Mouse (Mus musculus) E14TG2a.4 (cell line): Measurements from ENCODE around the gene Srbd1.

Experiments
- H3K27me3 ChIP-seq: 2 replicates; pipeline ENCODE4 v1.6.1; 2014; ENCODE audit warnings: low read length, control low read depth; ENCODE audit not compliant: insufficient read depth
- H3K36me3 ChIP-seq: 2 replicates; pipeline ENCODE4 v1.6.1; 2014; ENCODE audit warnings: low read length, control low read depth; ENCODE audit not compliant: insufficient read depth
- H3K4me1 ChIP-seq: replicated peaks from 2 replicates; pipeline ENCODE4 v1.6.1; 2014; ENCODE audit warnings: low read depth, low read length, control low read depth
- H3K4me3 ChIP-seq: replicated peaks from 2 replicates; pipeline ENCODE4 v1.5.1; 2014; ENCODE audit warnings: mild to moderate bottlenecking, low read length
- H3K9me3 ChIP-seq: 2 replicates; pipeline ENCODE4 v1.6.1; 2014; ENCODE audit warnings: low read length, control low read depth
- CTCF ChIP-seq: conservative IDR thresholded peaks from 2 replicates; pipeline ENCODE4 v1.5.1; 2014; ENCODE audit warnings: low read length
- NANOG ChIP-seq: IDR thresholded peaks from 2 replicates; pipeline ENCODE4 v1.6.1; 2014; ENCODE audit warnings: borderline replicate concordance, low read length, mixed read lengths
- POU5F1 ChIP-seq: IDR thresholded peaks from 2 replicates; pipeline ENCODE4 v1.6.1; 2014; ENCODE audit warnings: low read length, borderline replicate concordance

Gene Srbd1

DNA sequence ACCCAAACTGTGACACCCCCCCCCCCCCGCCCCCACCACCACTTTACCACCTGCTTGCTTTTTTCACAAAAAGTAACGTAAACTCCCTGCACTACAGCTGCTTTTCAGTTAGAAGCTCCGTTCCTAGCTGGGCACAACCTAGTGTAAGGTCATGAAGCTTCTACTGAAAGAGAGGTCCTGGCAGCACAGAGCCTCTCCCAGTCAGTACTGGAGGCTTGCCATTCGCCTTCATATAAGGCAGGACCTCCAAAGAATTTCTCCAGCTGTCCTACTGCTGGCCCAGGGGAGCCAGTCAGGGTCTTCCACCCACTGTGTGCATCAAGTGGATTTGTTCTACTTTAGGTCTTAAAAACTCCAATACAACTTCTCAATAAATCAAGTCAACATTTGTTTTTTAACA is 149.9 kb downstream of the Srbd1 start:
- TF ChIP-seq CTCF = no peak
- TF ChIP-seq NANOG = no peak
- no peak for TF ChIP-seq POU5F1
- no peaks in the 10 kb centered on the region for H3K9me3 ChIP-seq
- H3K36me3 ChIP-seq = peaks cover 59% of the 10 kb centered on the region
- no peak overlapping the region for H3K4me3 ChIP-seq
- no peaks in the 10 kb centered on the region for H3K27me3 ChIP-seq
- H3K4me1 ChIP-seq = no peaks in the 10 kb centered on the region

DNA sequence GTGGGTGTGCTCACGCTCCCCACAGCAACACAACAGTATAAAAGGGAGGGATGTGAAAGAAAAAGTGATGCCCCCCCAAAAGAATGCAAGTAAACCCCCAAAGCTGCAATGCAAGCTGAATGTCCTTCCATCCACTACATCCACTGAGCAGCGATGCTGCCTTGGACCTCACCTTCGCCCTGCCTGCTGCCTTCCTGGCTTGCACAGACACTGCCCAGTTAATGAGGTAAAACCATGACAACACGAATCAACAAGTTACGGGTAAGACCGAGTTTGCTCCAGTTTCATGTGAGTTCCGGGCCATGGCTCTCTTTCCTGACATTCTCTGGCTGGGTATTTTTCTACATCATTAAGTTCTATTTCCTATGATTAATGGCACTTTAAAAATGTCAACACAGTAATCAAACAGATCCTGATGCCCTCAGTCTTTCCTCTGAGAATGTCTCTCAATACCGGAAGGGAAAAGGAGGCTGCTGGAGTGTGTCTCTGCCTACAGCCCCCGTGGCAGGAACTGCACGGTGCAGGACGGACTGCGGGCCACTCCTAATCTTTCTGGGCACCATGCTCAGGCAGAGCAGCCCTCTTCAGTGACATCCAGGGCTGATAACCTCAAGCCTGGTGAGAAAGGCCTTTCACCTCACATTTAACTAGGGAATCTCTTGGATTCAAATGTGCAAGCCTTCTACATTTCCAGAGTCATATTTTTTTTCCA is 155.8 kb downstream of the Srbd1 start:
- Histone ChIP-seq H3K4me3 (no peak overlapping the region), H3K27me3 (no peaks in the 10 kb centered on the region), H3K36me3 (peaks cover 73% of the 10 kb centered on the region), H3K9me3 (no peaks in the 10 kb centered on the region), H3K4me1 (peaks cover 28% of the 10 kb centered on the region)
- TF ChIP-seq NANOG (no peak), CTCF (no peak), POU5F1 (no peak)

DNA sequence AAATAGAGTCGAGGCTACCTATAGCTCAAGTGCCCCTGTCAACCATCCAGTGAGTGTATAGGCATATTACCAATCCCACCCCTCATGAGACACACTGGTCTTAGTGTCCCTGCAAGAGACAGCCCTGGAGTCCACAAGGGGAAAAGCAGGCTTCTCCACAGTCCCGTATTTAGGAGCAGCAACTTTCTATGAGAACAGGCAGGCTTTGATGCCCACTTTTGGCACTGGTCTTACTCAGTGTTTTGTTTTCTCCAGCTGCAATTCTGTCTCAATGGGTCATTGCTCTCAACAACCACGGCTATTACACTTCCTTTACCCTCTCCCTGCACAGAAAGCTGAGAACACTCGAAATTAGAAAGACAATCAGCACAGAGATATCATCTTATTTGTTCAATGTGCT is 157.4 kb downstream of the Srbd1 start:
- Histone ChIP-seq H3K36me3 (peaks cover 70% of the 10 kb centered on the region), H3K27me3 (no peaks in the 10 kb centered on the region), H3K4me1 (peaks cover 28% of the 10 kb centered on the region), H3K4me3 (no peak overlapping the region), H3K9me3 (no peaks in the 10 kb centered on the region)
- no peak for TF ChIP-seq CTCF
- TF ChIP-seq POU5F1 = no peak
- no peak for TF ChIP-seq NANOG

GRCm38 (mm10) chr17:85986624-85987023 is 158.4 kb downstream of the Srbd1 start:
- peaks cover 28% of the 10 kb centered on the region for H3K4me1 ChIP-seq
- no peak overlapping the region for H3K4me3 ChIP-seq
- TF ChIP-seq POU5F1 = no peak
- TF ChIP-seq CTCF = no peak
- TF ChIP-seq NANOG = no peak
- no peaks in the 10 kb centered on the region for H3K9me3 ChIP-seq
- H3K36me3 ChIP-seq = peaks cover 63% of the 10 kb centered on the region
- H3K27me3 ChIP-seq = no peaks in the 10 kb centered on the region

- H3K4me3 ChIP-seq = no peak overlapping the region
- H3K27me3 ChIP-seq = no peaks in the 10 kb centered on the region
- peaks cover 28% of the 10 kb centered on the region for H3K4me1 ChIP-seq
- peaks cover 63% of the 10 kb centered on the region for H3K36me3 ChIP-seq
- no peak for TF ChIP-seq POU5F1
- no peak for TF ChIP-seq NANOG
- TF ChIP-seq CTCF = no peak
- no peaks in the 10 kb centered on the region for H3K9me3 ChIP-seq
Measured at GRCm38 (mm10) chr17:85986181-85986580, 158.8 kb downstream of the Srbd1 start.

GRCm38 (mm10) chr17:85985131-85985530 is 159.8 kb downstream of the Srbd1 start:
- H3K36me3 ChIP-seq = peaks cover 59% of the 10 kb centered on the region
- TF ChIP-seq NANOG (no peak), CTCF (no peak), POU5F1 (no peak)
- peaks cover 28% of the 10 kb centered on the region for H3K4me1 ChIP-seq

GRCm38 (mm10) chr17:85982271-85982670 is 162.7 kb downstream of the Srbd1 start:
- Histone ChIP-seq H3K9me3 (no peaks in the 10 kb centered on the region), H3K4me1 (peaks cover 25% of the 10 kb centered on the region), H3K36me3 (peaks cover 32% of the 10 kb centered on the region), H3K4me3 (no peak overlapping the region), H3K27me3 (no peaks in the 10 kb centered on the region)
- no peak for TF ChIP-seq CTCF
- TF ChIP-seq NANOG = no peak
- no peak for TF ChIP-seq POU5F1

More at GRCm38 (mm10) chr17:85985131-85985530, 159.8 kb downstream of the Srbd1 start:
- H3K27me3 ChIP-seq = no peaks in the 10 kb centered on the region
- H3K9me3 ChIP-seq = no peaks in the 10 kb centered on the region
- H3K4me3 ChIP-seq = no peak overlapping the region

DNA sequence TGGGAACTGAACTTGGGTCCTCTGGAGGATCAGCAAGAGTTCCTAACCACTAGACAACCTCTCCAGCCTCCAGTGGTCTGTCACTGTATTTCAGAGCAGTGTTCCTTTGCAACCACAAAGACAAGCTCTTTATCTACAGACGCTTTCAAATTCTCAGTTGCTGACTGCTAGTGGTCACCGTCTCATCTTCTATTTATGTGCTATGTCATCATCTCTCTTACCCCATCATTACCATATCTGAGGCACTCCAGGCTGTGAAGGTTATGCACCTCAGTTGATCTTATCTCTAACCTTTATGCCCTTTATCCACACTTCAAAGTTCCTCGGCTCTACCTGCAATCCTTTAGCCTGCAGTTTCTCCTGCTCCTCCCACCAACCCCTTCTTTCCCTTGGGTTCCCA is 163.1 kb downstream of the Srbd1 start:
- Histone ChIP-seq H3K27me3 (no peaks in the 10 kb centered on the region), H3K4me3 (no peak overlapping the region), H3K4me1 (peaks cover 21% of the 10 kb centered on the region), H3K36me3 (peaks cover 28% of the 10 kb centered on the region), H3K9me3 (no peaks in the 10 kb centered on the region)
- TF ChIP-seq NANOG (no peak), CTCF (no peak), POU5F1 (no peak)

DNA sequence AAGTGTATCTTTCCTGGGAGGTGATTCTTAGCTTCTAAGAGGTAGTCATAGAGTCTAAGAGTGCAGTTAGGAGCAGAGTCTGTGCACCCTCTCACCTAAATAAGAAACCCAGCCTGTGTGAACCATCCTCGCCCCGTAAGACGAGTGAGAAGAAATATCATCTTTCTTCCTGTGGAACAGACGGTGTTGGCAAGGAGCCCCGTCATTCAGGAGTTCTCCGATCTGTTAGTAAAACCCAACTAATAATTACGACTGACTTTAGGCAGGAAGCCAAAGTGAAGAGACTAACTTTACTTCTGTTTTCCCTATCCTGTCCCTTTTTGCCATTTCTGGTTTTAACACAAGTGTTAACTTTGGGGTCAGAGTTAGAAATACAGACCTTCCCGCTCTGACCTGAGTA is 166.1 kb downstream of the Srbd1 start:
- no peak for TF ChIP-seq NANOG
- no peak for TF ChIP-seq POU5F1
- no peak for TF ChIP-seq CTCF
- Histone ChIP-seq H3K9me3 (no peaks in the 10 kb centered on the region), H3K27me3 (no peaks in the 10 kb centered on the region), H3K4me1 (0 out of 2 replicates have a peak, but pooled peaks cover 8% of the 10 kb centered on the region), H3K4me3 (no peak overlapping the region), H3K36me3 (peaks cover 7% of the 10 kb centered on the region)
